Mouse (Mus musculus) hindbrain, embryonic 11.5 days (tissue): ENCODE measurements around the gene Hsd3b7. TPM values are rescaled to one million over a fixed set of nuclear protein-coding genes. Genes with fewer than 3 reads are reported as not detected.

ENCODE experiments used
- polyA plus RNA-seq: library from polyadenylated mRNA; unstranded; fragments of >200 nt; fragmentation: Nextera tagmentation; extraction: Ambion mirVana; gene quantifications from 2 replicates; pipeline ENCODE4 v1.2.1, GENCODE M21; 2014

Hsd3b7 gene
- polyA plus RNA-seq, 1 experiment from 2014 or later = 7.6 TPM

Other genes starting within 250 kb of the Hsd3b7 start
- 7.7 and 8.6 TPM in 2 replicates for gene Tmem265, start 239.2 kb upstream of the Hsd3b7 start, polyA plus RNA-seq
- 50.4 and 54.0 TPM in 2 replicates for gene Phkg2, start 227.3 kb upstream of the Hsd3b7 start, polyA plus RNA-seq
- 11.9 and 16.4 TPM in 2 replicates for gene Ccdc189, start 212.0 kb upstream of the Hsd3b7 start, polyA plus RNA-seq
- gene Rnf40, start 211.8 kb upstream of the Hsd3b7 start, polyA plus RNA-seq = 31.4 and 33.6 TPM in 2 replicates
- gene Zfp629, start 184.8 kb upstream of the Hsd3b7 start, polyA plus RNA-seq = 28.0 and 31.0 TPM in 2 replicates
- gene Bcl7c, start 91.7 kb upstream of the Hsd3b7 start, polyA plus RNA-seq = 58.4 and 61.5 TPM in 2 replicates
- 6.8 and 9.2 TPM in 2 replicates for gene Ctf1, start 87.9 kb upstream of the Hsd3b7 start, polyA plus RNA-seq
- 0.15 and 0.22 TPM in 2 replicates for gene Ctf2, start 68.4 kb upstream of the Hsd3b7 start, polyA plus RNA-seq
- 6.2 and 10.7 TPM in 2 replicates for gene Fbxl19, start 56.1 kb upstream of the Hsd3b7 start, polyA plus RNA-seq
- gene Orai3, start 30.8 kb upstream of the Hsd3b7 start, polyA plus RNA-seq = 6.7 and 8.5 TPM in 2 replicates
- gene Setd1a, start 23.9 kb upstream of the Hsd3b7 start, polyA plus RNA-seq = 21.3 and 22.4 TPM in 2 replicates
- gene Gm49388, start 15.0 kb upstream of the Hsd3b7 start, polyA plus RNA-seq = not detected in 2 replicates
- 11.6 and 15.0 TPM in 2 replicates for gene Stx4a, start 23.7 kb downstream of the Hsd3b7 start, polyA plus RNA-seq
- gene Stx1b, start 23.9 kb downstream of the Hsd3b7 start, polyA plus RNA-seq = 9.1 and 10.1 TPM in 2 replicates
- gene Zfp646, start 75.6 kb downstream of the Hsd3b7 start, polyA plus RNA-seq = 16.5 and 21.5 TPM in 2 replicates
- 23.1 and 23.3 TPM in 2 replicates for gene Zfp668, start 76.2 kb downstream of the Hsd3b7 start, polyA plus RNA-seq
- 0.59 and 0.60 TPM in 2 replicates for gene Prss53, start 90.4 kb downstream of the Hsd3b7 start, polyA plus RNA-seq
- gene Gm21974, start 94.8 kb downstream of the Hsd3b7 start, polyA plus RNA-seq = not detected in 2 replicates
- gene Vkorc1, start 95.0 kb downstream of the Hsd3b7 start, polyA plus RNA-seq = 48.0 and 53.9 TPM in 2 replicates
- gene Bckdk, start 103.5 kb downstream of the Hsd3b7 start, polyA plus RNA-seq = 96.5 and 105 TPM in 2 replicates
- 49.7 and 50.1 TPM in 2 replicates for gene Kat8, start 111.9 kb downstream of the Hsd3b7 start, polyA plus RNA-seq
- 3.4 and 4.9 TPM in 2 replicates for gene Prss8, start 129.5 kb downstream of the Hsd3b7 start, polyA plus RNA-seq
- gene Prss36, start 146.1 kb downstream of the Hsd3b7 start, polyA plus RNA-seq = 8.5 and 11.0 TPM in 2 replicates
- 58.7 and 65.0 TPM in 2 replicates for gene Fus, start 166.9 kb downstream of the Hsd3b7 start, polyA plus RNA-seq
- gene Pycard, start 193.3 kb downstream of the Hsd3b7 start, polyA plus RNA-seq = 8.4 and 11.0 TPM in 2 replicates
- not detected in 2 replicates for gene Trim72, start 203.3 kb downstream of the Hsd3b7 start, polyA plus RNA-seq